Comparison of ENCODE assay signal across 8 mouse cellular contexts in the genomic region with DNA sequence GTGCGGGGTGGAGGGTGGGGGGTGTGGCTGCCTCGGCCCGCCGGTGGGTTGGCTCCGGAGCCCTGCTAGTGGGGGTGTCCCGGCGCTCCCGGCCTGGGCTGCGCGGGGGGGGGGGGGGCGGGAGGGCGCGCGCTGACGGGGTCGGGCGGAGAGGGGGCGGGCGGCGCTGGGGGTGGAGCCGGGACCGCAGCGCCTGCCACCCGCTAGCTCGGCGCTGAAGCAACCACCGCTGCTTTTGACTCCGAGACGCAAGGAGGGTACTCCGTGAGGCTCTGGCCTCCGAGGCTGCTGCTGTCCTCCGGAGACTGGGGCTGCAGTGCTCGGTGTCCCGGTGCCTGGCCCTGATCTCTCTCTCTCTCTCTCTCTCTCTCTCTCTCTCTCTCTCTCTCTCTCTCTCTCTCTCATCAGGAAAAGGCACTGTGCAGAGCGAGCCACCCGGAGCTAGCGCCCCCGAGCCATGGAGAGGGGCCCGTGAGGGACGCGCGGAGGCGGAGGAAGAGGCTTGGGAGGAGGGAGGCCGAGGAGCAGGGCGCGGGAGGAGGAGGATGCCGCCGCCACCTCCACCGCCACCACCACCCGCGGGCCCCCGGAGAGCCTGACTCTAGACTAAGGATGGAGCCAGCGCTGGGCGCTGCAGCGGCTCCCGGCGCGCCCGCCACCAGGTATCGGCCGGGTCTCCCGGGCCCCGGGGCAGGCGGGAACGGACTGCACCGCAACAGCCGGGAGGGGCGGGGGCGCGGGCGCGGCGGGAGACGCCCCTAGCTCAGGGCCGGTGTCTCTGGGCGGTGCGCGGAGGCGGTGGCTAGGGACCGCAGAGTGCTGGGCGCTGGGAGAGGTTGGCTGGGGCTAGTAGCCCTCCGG. TPM values are rescaled to one million over a fixed set of nuclear protein-coding genes. Genes with fewer than 3 reads are reported as not detected.
DNase-seq lines count a peak whose midpoint lies in the region; ATAC-seq and TF ChIP-seq lines count a peak whose summit lies in the region.

A gene (plus strand): TSS at position 221 of the 861 bp plus-strand sequence.

- peak; percentile 37; the same call in 1 of the 2 replicates for ATAC-seq in cerebellum, adult (ENCODE audit: insufficient number of reproducible peaks, low FRiP score, low TSS enrichment)
- peak; percentile 76 for ATAC-seq in embryonic facial prominence, embryonic 13.5 days (ENCODE audit: insufficient number of reproducible peaks, insufficient read depth, low FRiP score, low TSS enrichment, low read depth)
- peak; percentile 76 for ATAC-seq in midbrain, embryonic 11.5 days (ENCODE audit: low FRiP score)
- ATAC-seq in stomach, postnatal 0 days (ENCODE audit: low FRiP score, low TSS enrichment) = peak; percentile 38

- TF ChIP-seq CTCF in stomach, postnatal 0 days (IDR thresholded peaks at IDR 0.05; ENCODE audit: low read depth) = no peak

- TF ChIP-seq EP300 in stomach, postnatal 0 days (optimal IDR thresholded peaks at IDR 0.05) = no peak

- H3K4me3 ChIP-seq in embryonic facial prominence, embryonic 13.5 days = peak within 1 kb of the TSS; percentile 74
- H3K4me3 ChIP-seq in midbrain, embryonic 11.5 days (ENCODE audit: low read depth, low read length) = peak within 1 kb of the TSS; percentile 67
- H3K4me3 ChIP-seq in stomach, postnatal 0 days (ENCODE audit: low read depth, low read length) = peak within 1 kb of the TSS; percentile 60

- under 1% methylated on average over 49 of the region's 82 CpGs for WGBS in embryonic facial prominence, embryonic 13.5 days
- under 1% methylated on average over 56 of the region's 82 CpGs for WGBS in midbrain, embryonic 11.5 days
- 0% methylated on average over 33 of the region's 82 CpGs for WGBS in stomach, postnatal 0 days

- peaks cover 42% of the 10 kb centered on the region for H3K27me3 ChIP-seq in embryonic facial prominence, embryonic 13.5 days
- peaks cover 14% of the 10 kb centered on the region; the same call in 1 of the 2 replicates for H3K27me3 ChIP-seq in midbrain, embryonic 11.5 days (ENCODE audit: control insufficient read depth, insufficient read depth, low read length)
- H3K27me3 ChIP-seq in stomach, postnatal 0 days (ENCODE audit: control insufficient read depth, insufficient read depth, low read length) = no peaks in the 10 kb centered on the region; the same call in 1 of the 2 replicates

- H3K9ac ChIP-seq in embryonic facial prominence, embryonic 13.5 days = peak within 1 kb of the TSS; percentile 79
- peak within 1 kb of the TSS; percentile 77 for H3K9ac ChIP-seq in midbrain, embryonic 11.5 days (ENCODE audit: low read length)
- H3K9ac ChIP-seq in stomach, postnatal 0 days (ENCODE audit: low read length) = peak within 1 kb of the TSS; percentile 62

- peak within 1 kb of the TSS; percentile 68 for H3K27ac ChIP-seq in embryonic facial prominence, embryonic 13.5 days
- peak within 1 kb of the TSS; percentile 27; the same call in 1 of the 2 replicates for H3K27ac ChIP-seq in midbrain, embryonic 11.5 days (ENCODE audit: low read depth, low read length)
- H3K27ac ChIP-seq in stomach, postnatal 0 days (replicated peaks) = peak within 1 kb of the TSS; percentile 53

- DNase-seq in cerebellum, adult 11 months = no peak
- DNase-seq in ZHBTc4 (ENCODE audit: low read depth, low spot score) = peak; percentile 42
- peak; percentile 47 for DNase-seq in heart, postnatal 4 days
- DNase-seq in left cerebral cortex, postnatal 14 days (ENCODE audit: low spot score in 2 of 2) = peak in 1 of 2 experiments; percentile 70
- peak; percentile 95 for DNase-seq in midbrain, embryonic 11.5 days (ENCODE audit: low spot score, missing footprints)
- peak; percentile 27 for DNase-seq in stomach, postnatal 0 days (ENCODE audit: low spot score)

- no peaks in the 10 kb centered on the region for H3K36me3 ChIP-seq in embryonic facial prominence, embryonic 13.5 days
- H3K36me3 ChIP-seq in midbrain, embryonic 11.5 days (ENCODE audit: control insufficient read depth, insufficient read depth, low read length) = no peaks in the 10 kb centered on the region
- no peaks in the 10 kb centered on the region for H3K36me3 ChIP-seq in stomach, postnatal 0 days (ENCODE audit: control insufficient read depth, insufficient read depth, low read length)

- H3K4me2 ChIP-seq in embryonic facial prominence, embryonic 13.5 days = peak within 1 kb of the TSS; percentile 95
- H3K4me2 ChIP-seq in midbrain, embryonic 11.5 days = peak within 1 kb of the TSS; percentile 95
- peak within 1 kb of the TSS; percentile 89 for H3K4me2 ChIP-seq in stomach, postnatal 0 days (replicated peaks; ENCODE audit: low read depth)

- intact Hi-C loops in left cerebral cortex, postnatal 14 days (cut with DNase I) = loop anchor here (2.0 to 5.0 kb wide), 3 partner anchors 72 to 113 kb away; no protein-coding TSS in a partner anchor

- peaks cover 20% of the 10 kb centered on the region for H3K4me1 ChIP-seq in embryonic facial prominence, embryonic 13.5 days
- peaks cover 14% of the 10 kb centered on the region for H3K4me1 ChIP-seq in midbrain, embryonic 11.5 days (ENCODE audit: control insufficient read depth, insufficient read depth, low read length)
- no peaks in the 10 kb centered on the region for H3K4me1 ChIP-seq in stomach, postnatal 0 days (replicated peaks; ENCODE audit: control insufficient read depth, insufficient read depth)

- H3K9me3 ChIP-seq in embryonic facial prominence, embryonic 13.5 days = no peaks in the 10 kb centered on the region
- H3K9me3 ChIP-seq in midbrain, embryonic 11.5 days (ENCODE audit: control insufficient read depth, low read length) = no peaks in the 10 kb centered on the region
- H3K9me3 ChIP-seq in stomach, postnatal 0 days (ENCODE audit: control insufficient read depth, low read length) = no peaks in the 10 kb centered on the region

RNA-seq across cellular contexts. Expression of the gene that starts here (rescaled TPM):
- 7.1 and 8.3 TPM in 2 replicates for polyA plus RNA-seq in embryonic facial prominence, embryonic 13.5 days (2015; fragmentation: Nextera tagmentation; extraction: Ambion mirVana)
- 1 to 10 TPM; 3.9 to 4.8 TPM for total RNA-seq in heart, postnatal 4 days (2021)
- total RNA-seq in left cerebral cortex, postnatal 14 days (2021) = 100 to 1,000 TPM; 217 to 239 TPM
- 4.2 and 4.3 TPM in 2 replicates for polyA plus RNA-seq in midbrain, embryonic 11.5 days (2014; fragmentation: Nextera tagmentation; extraction: Ambion mirVana)
- polyA plus RNA-seq in stomach, postnatal 0 days (2015; fragmentation: Nextera tagmentation; extraction: Ambion mirVana) = 3.0 TPM in 2 replicates

Comparison
In these comparisons a context has a peak if more than half of its experiments do, and no peak if none do; other contexts are left out.
1. RNA of the gene that starts here (total RNA-seq): 217 to 239 TPM in left cerebral cortex, postnatal 14 days; 3.9 to 4.8 TPM in heart, postnatal 4 days; every median in the first group is over 10 times any median in the second.
2. Peak in every context shown above with its lines, with median percentiles within 50 percentile points of each other: ATAC-seq, H3K27ac ChIP-seq, H3K4me2 ChIP-seq, H3K4me3 ChIP-seq and H3K9ac ChIP-seq.